Mouse (Mus musculus): ENCODE results near the gene Eipr1. TPM values are rescaled to one million over a fixed set of nuclear protein-coding genes. Genes with fewer than 3 reads are reported as not detected.

Eipr1 gene
- polyA plus RNA-seq, 1 experiment from 2014 or later, result 76.8 TPM

DNA sequence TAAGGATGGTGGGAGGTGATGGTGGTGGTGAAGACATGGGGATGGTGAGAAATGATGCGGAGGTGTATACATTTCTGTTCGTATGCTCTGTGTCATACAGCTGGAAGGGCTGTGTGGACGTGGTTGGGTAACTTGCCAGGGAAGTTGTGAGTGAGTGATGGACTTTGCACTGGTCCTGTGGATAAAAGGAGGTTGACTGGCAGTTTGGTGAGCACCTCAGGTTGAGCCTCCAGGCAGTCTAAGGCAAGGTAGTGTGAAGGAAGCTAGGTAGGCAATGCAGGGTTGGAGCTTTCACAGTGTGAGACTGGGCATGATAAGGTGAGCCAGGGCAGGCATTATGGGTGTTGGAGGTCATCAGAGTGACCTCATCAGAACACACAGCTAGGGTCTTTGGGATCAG is 31.0 kb downstream of the Eipr1 start:
- Histone ChIP-seq H3K9ac (replicated peaks) (no peak overlapping the region), H3K27me3 (no peaks in the 10 kb centered on the region), H3K4me2 (replicated peaks) (no peak overlapping the region), H3K27ac (replicated peaks) (no peak overlapping the region), H3K9me3 (no peaks in the 10 kb centered on the region), H3K4me1 (peaks cover 8% of the 10 kb centered on the region), H3K4me3 (no peak overlapping the region), H3K36me3 (no peaks in the 10 kb centered on the region)
- WGBS, result 93% methylated on average over 3 of the region's 3 CpGs
- ATAC-seq (replicated peaks), result no peak

DNA sequence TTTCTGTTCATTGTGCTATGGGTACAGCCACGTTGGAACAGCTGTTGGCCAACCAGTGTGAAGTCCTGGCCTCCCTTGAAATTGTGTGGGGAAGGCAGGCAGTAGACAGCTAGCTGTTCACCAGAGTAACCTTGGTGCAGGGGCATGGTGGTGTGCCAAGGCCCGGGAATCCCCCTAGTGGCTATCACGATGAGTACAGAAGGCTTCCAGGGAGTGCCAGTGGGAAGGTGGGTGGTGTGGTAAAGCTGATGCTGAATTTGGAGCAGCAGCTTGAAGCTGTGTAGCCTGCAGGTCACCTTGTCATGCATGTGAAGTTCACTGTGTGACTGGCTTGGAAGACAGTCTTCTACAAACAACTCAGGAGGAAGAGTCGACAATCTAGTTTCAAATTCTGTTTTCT is 32.8 kb downstream of the Eipr1 start:
- Histone ChIP-seq H3K27ac (replicated peaks) (no peak overlapping the region), H3K36me3 (no peaks in the 10 kb centered on the region), H3K4me1 (peaks cover 8% of the 10 kb centered on the region), H3K27me3 (no peaks in the 10 kb centered on the region), H3K9ac (replicated peaks) (no peak overlapping the region), H3K4me3 (no peak overlapping the region), H3K4me2 (replicated peaks) (no peak overlapping the region), H3K9me3 (no peaks in the 10 kb centered on the region)
- WGBS, result 22% methylated on average over 4 of the region's 4 CpGs
- peak; percentile 61; the same call in 1 of the 2 replicates for ATAC-seq (replicated peaks)

DNA sequence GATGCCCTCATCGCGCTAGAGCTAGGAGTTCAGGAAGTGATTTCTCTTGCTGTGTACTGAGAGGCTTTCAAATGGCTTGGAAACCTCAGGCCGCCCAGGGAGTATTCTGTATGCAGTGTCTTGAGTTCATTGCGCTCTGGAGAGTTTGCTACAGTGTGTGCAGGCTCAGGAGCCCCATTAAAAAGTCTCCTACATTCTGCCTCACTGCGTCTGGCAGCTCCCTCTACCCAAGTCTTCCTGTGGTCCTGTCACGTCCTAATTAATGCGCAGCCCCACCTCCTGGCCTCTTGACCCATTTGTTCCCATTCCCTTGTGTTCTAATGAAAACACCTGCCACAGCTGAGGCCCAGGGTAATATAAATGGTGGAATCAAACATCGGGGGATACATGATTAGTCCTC is 33.3 kb downstream of the Eipr1 start:
- Histone ChIP-seq H3K4me3 (no peak overlapping the region), H3K4me2 (replicated peaks) (no peak overlapping the region), H3K4me1 (peaks cover 8% of the 10 kb centered on the region), H3K27ac (replicated peaks) (no peak overlapping the region), H3K27me3 (no peaks in the 10 kb centered on the region), H3K36me3 (no peaks in the 10 kb centered on the region), H3K9me3 (no peaks in the 10 kb centered on the region), H3K9ac (replicated peaks) (no peak overlapping the region)
- 21% methylated on average over 8 of the region's 8 CpGs for WGBS
- ATAC-seq (replicated peaks), result no peak

DNA sequence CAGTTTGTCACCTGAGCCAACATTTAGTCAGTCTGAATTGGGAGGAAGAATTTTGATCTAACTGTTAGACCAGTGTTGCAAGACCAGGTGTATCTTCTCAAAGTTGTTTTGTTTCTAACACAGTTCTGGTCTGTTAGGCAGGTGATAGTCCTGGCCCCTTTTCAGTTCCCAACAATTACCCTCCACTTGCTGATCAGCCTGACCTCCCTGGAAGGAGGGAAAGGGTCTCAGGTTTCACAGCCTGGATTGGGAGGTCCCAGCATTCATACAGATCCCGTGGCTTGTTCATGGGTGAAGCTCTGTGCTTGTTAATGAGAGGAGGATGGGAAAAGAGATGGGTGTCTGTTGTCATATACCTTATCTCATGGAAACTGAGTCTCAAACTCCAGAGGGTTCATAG is 33.7 kb downstream of the Eipr1 start:
- Histone ChIP-seq H3K27ac (replicated peaks) (no peak overlapping the region), H3K27me3 (no peaks in the 10 kb centered on the region), H3K4me3 (no peak overlapping the region), H3K4me2 (replicated peaks) (no peak overlapping the region), H3K36me3 (no peaks in the 10 kb centered on the region), H3K9me3 (no peaks in the 10 kb centered on the region), H3K9ac (replicated peaks) (no peak overlapping the region), H3K4me1 (peaks cover 10% of the 10 kb centered on the region)
- ATAC-seq (replicated peaks), result no peak
- 7% methylated on average over 1 of the region's 1 CpGs for WGBS

DNA sequence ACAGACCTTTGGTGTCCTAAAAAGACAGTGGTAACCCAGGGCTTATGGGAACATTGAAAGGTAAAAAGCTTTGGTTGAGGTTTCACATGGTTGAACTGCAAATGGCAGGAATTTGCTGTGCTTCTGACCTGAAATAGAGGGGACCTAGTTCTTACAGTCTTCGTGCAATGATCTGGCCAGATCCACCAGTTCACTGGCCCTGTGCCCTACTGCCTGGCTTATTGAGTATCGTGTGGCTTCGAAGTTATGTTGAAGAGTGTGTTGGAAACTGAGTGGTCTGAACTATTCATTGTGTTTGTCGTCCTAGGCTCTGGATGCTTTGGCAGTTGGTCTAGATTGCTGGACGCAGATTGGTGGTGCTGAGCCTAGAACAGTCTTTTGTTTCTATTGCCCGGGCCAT is 34.7 kb downstream of the Eipr1 start:
- no peaks in the 10 kb centered on the region for H3K9me3 ChIP-seq
- no peak for ATAC-seq (replicated peaks)
- WGBS, result 92% methylated on average over 6 of the region's 6 CpGs

DNA sequence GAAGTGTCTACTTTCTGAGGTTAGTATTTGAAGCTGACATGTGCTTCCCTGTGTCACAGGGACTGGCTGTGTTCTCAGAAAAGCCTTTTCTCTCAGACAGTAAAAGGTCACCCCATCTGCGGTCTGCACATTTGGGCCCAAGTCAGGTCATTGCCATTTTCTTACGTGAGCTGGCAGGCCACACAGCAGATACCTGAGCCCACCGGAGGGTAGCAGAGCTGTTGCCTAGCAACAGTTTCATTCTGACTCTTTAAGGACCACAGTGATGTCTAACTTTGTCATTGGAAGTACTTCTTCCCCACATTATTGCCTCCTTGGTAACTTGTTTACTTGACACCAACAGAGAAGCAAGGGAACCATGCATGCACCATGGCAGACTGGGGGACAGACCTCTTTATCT is 41.0 kb downstream of the Eipr1 start:
- WGBS, result 73% methylated on average over 3 of the region's 3 CpGs
- Histone ChIP-seq H3K9me3 (no peaks in the 10 kb centered on the region), H3K9ac (replicated peaks) (no peak overlapping the region), H3K4me2 (replicated peaks) (no peak overlapping the region), H3K36me3 (no peaks in the 10 kb centered on the region), H3K27ac (replicated peaks) (no peak overlapping the region), H3K4me3 (no peak overlapping the region), H3K27me3 (no peaks in the 10 kb centered on the region), H3K4me1 (0 out of 2 replicates have a peak, but pooled peaks cover 13% of the 10 kb centered on the region)
- no peak for ATAC-seq (replicated peaks)

More for the DNA sequence above, 34.7 kb downstream of the Eipr1 start:
- Histone ChIP-seq H3K36me3 (no peaks in the 10 kb centered on the region), H3K4me2 (replicated peaks) (no peak overlapping the region), H3K4me3 (no peak overlapping the region), H3K9ac (replicated peaks) (no peak overlapping the region), H3K4me1 (peaks cover 14% of the 10 kb centered on the region), H3K27me3 (no peaks in the 10 kb centered on the region), H3K27ac (replicated peaks) (no peak overlapping the region)

DNA sequence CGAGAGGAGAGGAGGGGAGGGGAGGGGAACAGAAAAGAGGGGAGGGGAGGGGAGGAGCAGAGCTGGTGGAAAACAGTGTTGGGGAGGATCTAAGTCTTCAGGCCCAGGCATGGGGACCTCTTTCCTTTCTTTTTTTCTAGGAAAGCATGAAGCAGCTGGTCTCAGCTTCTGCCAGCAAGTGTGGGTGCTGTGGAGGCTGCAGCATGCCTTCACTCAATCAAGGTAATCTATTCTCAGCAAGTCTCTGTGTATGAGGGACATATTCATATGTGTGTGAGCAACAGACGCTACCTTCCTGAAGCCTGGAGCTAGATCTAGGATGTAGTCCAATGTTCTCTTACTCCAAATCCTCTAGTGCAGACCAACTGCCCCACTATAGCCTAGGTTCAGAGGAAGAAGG is 42.1 kb downstream of the Eipr1 start:
- 58% methylated on average over 2 of the region's 2 CpGs for WGBS
- ATAC-seq (replicated peaks), result no peak

DNA sequence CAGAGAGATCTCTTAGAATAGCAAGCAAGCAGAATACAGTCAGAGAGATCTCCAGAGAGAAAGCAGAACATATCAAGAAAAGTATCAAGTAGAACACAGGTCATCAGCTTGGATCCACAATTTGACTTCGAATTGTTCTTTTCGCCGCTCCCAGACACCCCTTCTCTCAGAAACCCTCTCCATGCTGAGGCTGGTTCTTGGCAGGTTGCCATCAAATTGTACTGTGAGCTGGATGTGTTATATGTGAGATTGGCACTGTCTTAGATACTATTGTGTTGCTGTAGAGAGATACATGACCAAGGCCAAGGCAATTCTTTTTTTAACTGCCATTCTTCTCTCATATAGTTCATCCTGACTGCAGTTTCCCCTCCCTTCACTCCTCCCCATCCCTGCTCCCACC is 43.4 kb downstream of the Eipr1 start:
- H3K4me1 ChIP-seq, result peaks cover 20% of the 10 kb centered on the region
- H3K27ac ChIP-seq (replicated peaks), result no peak overlapping the region
- H3K4me3 ChIP-seq, result no peak overlapping the region
- H3K9ac ChIP-seq (replicated peaks), result no peak overlapping the region
- no peak overlapping the region for H3K4me2 ChIP-seq (replicated peaks)
- ATAC-seq (replicated peaks), result no peak
- WGBS, result 68% methylated on average over 3 of the region's 3 CpGs
- H3K27me3 ChIP-seq, result no peaks in the 10 kb centered on the region
- no peaks in the 10 kb centered on the region for H3K36me3 ChIP-seq
- H3K9me3 ChIP-seq, result no peaks in the 10 kb centered on the region

More for the DNA sequence above, 42.1 kb downstream of the Eipr1 start:
- H3K4me1 ChIP-seq, result 0 out of 2 replicates have a peak, but pooled peaks cover 13% of the 10 kb centered on the region
- H3K9ac ChIP-seq (replicated peaks), result no peak overlapping the region
- no peaks in the 10 kb centered on the region for H3K27me3 ChIP-seq
- H3K9me3 ChIP-seq, result no peaks in the 10 kb centered on the region
- H3K27ac ChIP-seq (replicated peaks), result no peak overlapping the region
- H3K4me3 ChIP-seq, result no peak overlapping the region
- H3K4me2 ChIP-seq (replicated peaks), result no peak overlapping the region
- no peaks in the 10 kb centered on the region for H3K36me3 ChIP-seq

DNA sequence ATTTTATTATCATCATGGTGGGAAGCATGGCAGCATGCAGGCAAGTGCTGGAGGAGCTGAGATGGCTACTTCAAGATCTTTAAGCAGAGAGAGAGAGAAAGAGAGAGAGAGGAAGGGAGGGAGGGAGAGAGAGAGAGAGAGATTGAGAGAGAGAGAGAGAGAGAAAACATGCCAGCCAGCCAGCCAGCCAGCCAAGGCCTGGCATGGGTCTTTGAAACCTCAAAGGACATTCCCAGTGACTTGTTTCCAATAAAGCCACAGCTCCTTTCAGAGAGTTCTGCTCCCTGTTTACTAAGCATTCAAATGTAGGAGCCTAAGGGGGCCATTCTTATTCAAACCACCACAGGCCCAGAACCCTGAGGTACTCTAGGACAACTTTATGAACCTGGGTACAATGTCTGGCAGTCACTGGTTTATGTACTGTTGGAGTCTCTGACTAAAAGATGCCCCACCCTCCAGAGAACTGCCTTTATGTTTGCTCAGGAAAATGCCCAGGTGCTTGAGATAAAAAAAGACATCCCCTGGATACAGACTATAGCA is 45.3 kb downstream of the Eipr1 start:
- no peak overlapping the region for H3K9ac ChIP-seq (replicated peaks)
- H3K4me1 ChIP-seq, result peaks cover 29% of the 10 kb centered on the region
- H3K4me2 ChIP-seq (replicated peaks), result no peak overlapping the region
- H3K4me3 ChIP-seq, result no peak overlapping the region
- ATAC-seq (replicated peaks), result no peak
- no peak overlapping the region for H3K27ac ChIP-seq (replicated peaks)
- H3K36me3 ChIP-seq, result no peaks in the 10 kb centered on the region
- H3K9me3 ChIP-seq, result no peaks in the 10 kb centered on the region
- no peaks in the 10 kb centered on the region for H3K27me3 ChIP-seq

DNA sequence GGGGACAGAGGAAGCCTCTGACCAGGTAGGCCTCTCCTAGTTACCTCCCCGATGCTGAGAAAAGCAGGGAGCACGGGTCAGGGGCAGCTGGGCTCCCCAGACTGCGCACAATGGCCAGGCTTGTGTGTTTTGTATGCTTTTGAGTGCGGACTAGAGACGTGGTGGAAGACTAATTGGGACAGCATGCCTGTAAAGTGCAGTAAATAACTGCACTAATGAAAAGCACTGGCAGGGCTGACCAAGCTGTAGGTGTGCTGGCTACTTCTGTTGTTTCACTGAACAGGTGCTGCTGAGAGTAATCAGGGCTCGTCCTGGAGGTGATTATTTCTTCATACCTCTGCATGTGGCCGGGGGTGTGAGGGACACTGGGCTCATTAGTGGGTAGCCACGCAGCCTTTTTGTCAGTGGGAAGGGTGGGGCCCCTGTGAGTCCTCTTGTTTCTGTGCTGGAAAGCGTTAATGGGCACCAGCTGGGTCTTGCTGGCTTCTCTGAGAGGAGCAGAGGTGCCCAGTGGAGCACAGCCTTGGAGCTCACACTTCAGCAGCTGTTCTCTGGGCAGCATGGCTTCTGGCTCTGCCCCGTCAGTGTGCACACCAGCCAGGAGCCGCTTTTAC is 48.3 kb downstream of the Eipr1 start:
- Histone ChIP-seq H3K27ac (replicated peaks) (peak overlapping the region; percentile 44; the same call in 1 of the 2 replicates), H3K4me2 (replicated peaks) (no peak overlapping the region), H3K4me3 (no peak overlapping the region), H3K36me3 (no peaks in the 10 kb centered on the region), H3K4me1 (peaks cover 44% of the 10 kb centered on the region), H3K9ac (replicated peaks) (no peak overlapping the region), H3K27me3 (no peaks in the 10 kb centered on the region), H3K9me3 (no peaks in the 10 kb centered on the region)
- 16% methylated on average over 11 of the region's 11 CpGs for WGBS
- peak; percentile 45; the same call in 1 of the 2 replicates for ATAC-seq (replicated peaks)

DNA sequence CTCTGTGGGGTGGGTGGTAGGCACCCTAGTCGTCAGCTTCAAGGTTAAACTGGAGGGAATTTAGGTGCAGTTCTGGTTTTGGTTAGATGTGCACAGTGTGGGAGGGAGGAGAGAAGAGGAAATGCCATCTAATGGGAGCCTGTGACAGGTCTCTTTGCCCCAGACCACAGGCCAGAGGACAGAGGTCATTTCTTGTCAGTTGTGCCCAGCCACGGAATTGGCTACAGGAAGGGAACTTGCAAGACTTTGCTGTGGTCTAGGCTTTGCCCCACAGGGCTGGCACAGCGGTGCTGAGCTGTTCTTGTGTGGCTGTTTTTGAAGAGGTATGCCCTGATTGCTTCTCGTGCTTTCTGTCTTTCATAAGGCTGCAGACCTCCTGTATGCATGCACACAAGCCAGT is 48.8 kb downstream of the Eipr1 start:
- 0 out of 2 replicates have a peak, but pooled peaks have one; percentile 36 for ATAC-seq (replicated peaks)
- H3K9ac ChIP-seq (replicated peaks), result no peak overlapping the region

DNA sequence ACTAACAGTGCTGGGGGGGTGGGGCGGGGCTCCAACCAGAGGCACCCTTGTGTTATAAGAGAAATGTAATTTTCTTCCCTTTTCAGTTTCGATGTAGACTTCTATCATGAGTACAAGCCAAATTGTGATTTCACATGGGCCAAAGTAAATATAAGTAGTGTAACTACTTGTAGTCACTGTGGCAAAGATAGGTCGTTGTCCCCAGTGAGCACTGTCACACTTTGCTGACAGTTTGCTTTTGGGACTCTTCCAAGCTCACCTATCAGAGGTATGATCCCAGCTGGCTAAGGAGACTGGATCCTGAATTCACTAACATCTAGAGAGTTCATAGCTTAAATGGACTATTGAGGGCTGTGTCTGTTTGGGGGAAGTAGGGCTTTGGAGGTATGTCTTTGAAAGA is 49.3 kb downstream of the Eipr1 start:
- no peak overlapping the region for H3K27ac ChIP-seq (replicated peaks)

More for the DNA sequence above, 48.8 kb downstream of the Eipr1 start:
- Histone ChIP-seq H3K4me1 (peaks cover 44% of the 10 kb centered on the region), H3K27me3 (no peaks in the 10 kb centered on the region), H3K9me3 (no peaks in the 10 kb centered on the region), H3K4me3 (no peak overlapping the region), H3K27ac (replicated peaks) (0 out of 2 replicates have a peak overlapping the region, but pooled peaks have one; percentile 44), H3K36me3 (no peaks in the 10 kb centered on the region), H3K4me2 (replicated peaks) (no peak overlapping the region)
- WGBS, result 53% methylated on average over 4 of the region's 4 CpGs

DNA sequence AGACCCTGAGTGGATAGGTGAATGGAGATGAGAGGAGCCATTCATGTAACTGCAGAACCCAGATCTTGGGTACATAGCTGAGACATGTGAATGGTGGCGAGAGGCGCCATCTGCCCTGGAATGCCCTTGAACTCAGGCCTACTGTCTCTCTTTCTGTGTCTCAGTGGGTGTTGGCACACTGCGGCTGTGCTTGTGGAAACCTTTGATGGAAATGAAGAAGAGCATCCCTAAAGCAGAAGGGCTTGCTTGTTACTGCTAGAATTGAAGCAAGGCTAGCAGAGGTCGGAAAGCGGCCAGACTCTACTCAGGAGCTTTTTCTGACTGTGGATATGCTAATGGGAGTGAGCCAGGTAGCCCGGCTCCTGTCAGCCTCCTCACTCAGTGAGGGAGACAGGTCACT is 50.1 kb downstream of the Eipr1 start:
- Histone ChIP-seq H3K36me3 (no peaks in the 10 kb centered on the region), H3K9ac (replicated peaks) (no peak overlapping the region), H3K4me3 (no peak overlapping the region), H3K4me1 (peaks cover 44% of the 10 kb centered on the region), H3K27me3 (no peaks in the 10 kb centered on the region), H3K27ac (replicated peaks) (no peak overlapping the region; the same call in 1 of the 2 replicates), H3K9me3 (no peaks in the 10 kb centered on the region), H3K4me2 (replicated peaks) (no peak overlapping the region)
- WGBS, result 83% methylated on average over 6 of the region's 6 CpGs
- no peak for ATAC-seq (replicated peaks)

More for the DNA sequence above, 49.3 kb downstream of the Eipr1 start:
- Histone ChIP-seq H3K4me3 (no peak overlapping the region), H3K36me3 (no peaks in the 10 kb centered on the region), H3K9ac (replicated peaks) (no peak overlapping the region), H3K27me3 (no peaks in the 10 kb centered on the region), H3K4me1 (peaks cover 45% of the 10 kb centered on the region), H3K9me3 (no peaks in the 10 kb centered on the region), H3K4me2 (replicated peaks) (no peak overlapping the region)
- WGBS, result 90% methylated on average over 3 of the region's 3 CpGs
- ATAC-seq (replicated peaks), result no peak
